Mouse (Mus musculus) midbrain, postnatal 0 days (tissue): ENCODE measurements around the gene Fam20b. TPM values are rescaled to one million over a fixed set of nuclear protein-coding genes. Genes with fewer than 3 reads are reported as not detected.

ENCODE experiments used
- ATAC-seq: fragments of 200-750 bp; cut with Nextera tagmentation; 2 replicates; pipeline ENCODE4 v1.8.0; 2017; ENCODE audit warnings: moderate number of reproducible peaks, mild to moderate bottlenecking, moderate TSS enrichment, moderate library complexity; ENCODE audit not compliant: low FRiP score
- DNase-seq: peaks from one replicate; pipeline ENCODE4 v3.0.0-alpha.2; 2015; ENCODE audit warnings: low spot score
- H3K27ac ChIP-seq: fragments of 300-500 bp; sonication (generic); 2 replicates; pipeline ENCODE4 v1.5.1; 2014; ENCODE audit warnings: low read depth, mild to moderate bottlenecking, low read length, mixed read lengths
- H3K27me3 ChIP-seq: fragments of 300-500 bp; sonication (generic); 2 replicates; pipeline ENCODE4 v1.6.1; 2014; ENCODE audit warnings: low read length, control low read depth, mixed read lengths; ENCODE audit not compliant: insufficient read depth
- H3K36me3 ChIP-seq: fragments of 300-500 bp; sonication (generic); 2 replicates; pipeline ENCODE4 v1.6.1; 2014; ENCODE audit warnings: low read length, control low read depth, mixed read lengths; ENCODE audit not compliant: insufficient read depth
- H3K4me1 ChIP-seq: fragments of 300-500 bp; sonication (generic); 2 replicates; pipeline ENCODE4 v1.6.1; 2014; ENCODE audit warnings: mild to moderate bottlenecking, control low read depth, antibody characterized with exemption, low read length, mixed read lengths; ENCODE audit not compliant: insufficient read depth
- H3K4me2 ChIP-seq: fragments of 300-500 bp; sonication (generic); 2 replicates; pipeline ENCODE4 v1.6.1; 2014; ENCODE audit warnings: low read depth, mild to moderate bottlenecking, low read length, mixed read lengths; ENCODE audit not compliant: poor library complexity, severe bottlenecking
- H3K4me3 ChIP-seq: fragments of 300-500 bp; sonication (generic); 2 replicates; pipeline ENCODE4 v1.5.1; 2014; ENCODE audit warnings: low read depth, mild to moderate bottlenecking, low read length, moderate library complexity
- H3K9ac ChIP-seq: fragments of 300-500 bp; sonication (generic); replicated peaks from 2 replicates; pipeline ENCODE4 v1.6.1; 2014; ENCODE audit warnings: mild to moderate bottlenecking, low read length, moderate library complexity, mixed read lengths; ENCODE audit not compliant: poor library complexity, severe bottlenecking
- H3K9me3 ChIP-seq: fragments of 300-500 bp; sonication (generic); 2 replicates; pipeline ENCODE4 v1.6.1; 2016; ENCODE audit warnings: low read length, control low read depth
- CTCF ChIP-seq: IDR thresholded peaks from 2 replicates; pipeline ENCODE4 v1.5.1; 2016; ENCODE audit warnings: antibody characterized with exemption, mild to moderate bottlenecking
- WGBS: fragments of 180-500 bp; shearing (Covaris S2); extraction: QIAGEN DNeasy Blood & Tissue Kit; methylation state at CpG from one replicate; pipeline ENCODE4 v1.1.7; 2014; 5-methylcytosine and 5-hydroxymethylcytosine counted together
- polyA plus RNA-seq: library from polyadenylated mRNA; unstranded; fragments of >200 nt; fragmentation: Nextera tagmentation; extraction: Ambion mirVana; gene quantifications from 2 replicates; pipeline ENCODE4 v1.2.1, GENCODE M21; 2015
- total RNA-seq: library from RNA; depleted of rRNA; stranded (reverse); fragments of >200 nt; gene quantifications from 2 replicates; pipeline ENCODE4 v1.2.3, GENCODE M21; 2014

Fam20b gene
- total and polyA plus RNA-seq, 2 experiments from 2014 or later: 32.3 to 69.9 TPM

- Histone ChIP-seq H3K4me1 (no peaks in the 10 kb centered on the region), H3K27ac (no peak overlapping the region), H3K27me3 (no peaks in the 10 kb centered on the region), H3K9ac (no peak overlapping the region), H3K36me3 (no peaks in the 10 kb centered on the region), H3K4me3 (no peak overlapping the region), H3K9me3 (no peaks in the 10 kb centered on the region), H3K4me2 (no peak overlapping the region)
- WGBS: 54% methylated on average over 13 of the region's 13 CpGs
- ATAC-seq (no peak), DNase-seq (no peak)
- TF ChIP-seq CTCF: no peak
These were observed 41.9 kb upstream of the Fam20b start for GRCm38 (mm10) chr1:156760549-156761429.

GRCm38 (mm10) chr1:156758326-156758725, 39.4 kb upstream of the Fam20b start:
- Histone ChIP-seq H3K36me3 (no peaks in the 10 kb centered on the region), H3K4me1 (peaks cover 9% of the 10 kb centered on the region), H3K27ac (no peak overlapping the region), H3K4me3 (no peak overlapping the region), H3K9me3 (no peaks in the 10 kb centered on the region), H3K27me3 (no peaks in the 10 kb centered on the region), H3K4me2 (no peak overlapping the region), H3K9ac (no peak overlapping the region)
- WGBS: 37% methylated on average over 4 of the region's 4 CpGs
- TF ChIP-seq CTCF: no peak
- DNase-seq (no peak), ATAC-seq (no peak)

- peaks cover 9% of the 10 kb centered on the region for H3K4me1 ChIP-seq
- no peak for TF ChIP-seq CTCF
- no peak overlapping the region for H3K4me2 ChIP-seq
- no peaks in the 10 kb centered on the region for H3K27me3 ChIP-seq
- DNase-seq: peak; percentile 82
- no peaks in the 10 kb centered on the region for H3K9me3 ChIP-seq
- WGBS: 33% methylated on average over 15 of the region's 15 CpGs
- no peak overlapping the region for H3K9ac ChIP-seq
- ATAC-seq: peak; percentile 72
- H3K36me3 ChIP-seq: no peaks in the 10 kb centered on the region
- H3K4me3 ChIP-seq: no peak overlapping the region
- peak overlapping the region; percentile 43; the same call in 1 of the 2 replicates for H3K27ac ChIP-seq
These were observed 35.9 kb upstream of the Fam20b start for GRCm38 (mm10) chr1:156754608-156755413.

- WGBS: 86% methylated on average over 7 of the region's 7 CpGs
- Histone ChIP-seq H3K9me3 (no peaks in the 10 kb centered on the region), H3K27ac (no peak overlapping the region), H3K27me3 (no peaks in the 10 kb centered on the region), H3K4me3 (no peak overlapping the region), H3K4me1 (peaks cover 9% of the 10 kb centered on the region), H3K36me3 (no peaks in the 10 kb centered on the region), H3K4me2 (no peak overlapping the region), H3K9ac (no peak overlapping the region)
- DNase-seq (no peak), ATAC-seq (no peak)
- no peak for TF ChIP-seq CTCF
These were observed 34.1 kb upstream of the Fam20b start for GRCm38 (mm10) chr1:156752990-156753389.

GRCm38 (mm10) chr1:156752020-156752724, 33.3 kb upstream of the Fam20b start:
- Histone ChIP-seq H3K36me3 (no peaks in the 10 kb centered on the region), H3K4me3 (peak overlapping the region; percentile 16; the same call in 1 of the 2 replicates), H3K9me3 (no peaks in the 10 kb centered on the region), H3K27me3 (no peaks in the 10 kb centered on the region), H3K9ac (0 out of 2 replicates have a peak overlapping the region, but pooled peaks have one; percentile 13), H3K4me1 (peaks cover 9% of the 10 kb centered on the region), H3K27ac (no peak overlapping the region), H3K4me2 (peak overlapping the region; percentile 42; the same call in 1 of the 2 replicates)
- WGBS: 10% methylated on average over 21 of the region's 21 CpGs
- ATAC-seq: peak; percentile 72; the same call in 1 of the 2 replicates
- peak; percentile 87 for TF ChIP-seq CTCF
- DNase-seq: peak; percentile 88
